Mouse (Mus musculus): Measurements from ENCODE around the gene Ces1f. TPM values are rescaled to one million over a fixed set of nuclear protein-coding genes. Genes with fewer than 3 reads are reported as not detected.

Ces1f gene
- total and polyA plus RNA-seq, 2 experiments from 2014 or later, result not detected

DNA sequence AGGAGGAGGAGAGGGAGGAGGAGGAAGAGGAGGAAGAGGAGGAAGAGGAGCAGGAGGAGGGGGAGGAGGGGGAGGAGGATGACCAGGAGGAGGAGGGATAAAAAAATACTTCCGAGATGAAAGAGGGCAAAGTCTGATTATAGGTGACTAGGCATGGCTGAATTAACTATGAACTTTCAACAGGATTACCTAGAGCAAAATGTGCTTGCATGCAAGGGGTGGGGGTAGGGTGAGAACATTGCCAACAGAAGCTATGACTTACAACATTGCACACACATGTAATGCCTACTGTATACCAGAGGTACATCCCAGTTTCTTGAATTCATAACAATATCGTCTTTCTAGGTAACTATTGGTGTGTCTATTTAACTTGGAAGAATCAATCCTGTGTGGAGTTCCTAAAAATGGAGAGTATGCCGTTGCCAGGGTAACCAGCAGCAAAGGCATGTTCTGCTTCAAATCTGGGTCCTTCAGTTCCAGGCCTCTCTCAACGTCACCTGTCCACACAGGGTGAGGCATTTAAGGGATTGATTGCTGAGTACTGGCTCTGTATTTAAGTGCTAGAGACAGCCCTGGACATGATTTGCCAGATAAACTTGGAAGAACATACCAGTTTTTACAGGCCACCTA, 1.3 kb downstream of the Ces1f start:
- Histone ChIP-seq H3K9me3 (replicated peaks; ENCODE audit: control insufficient read depth, low read length) (no peaks in the 10 kb centered on the region), H3K36me3 (replicated peaks; ENCODE audit: control insufficient read depth, insufficient read depth, low read length) (no peaks in the 10 kb centered on the region), H3K27ac (ENCODE audit: low read depth) (no peak overlapping the region), H3K4me1 (ENCODE audit: control insufficient read depth, insufficient read depth) (no peaks in the 10 kb centered on the region), H3K27me3 (ENCODE audit: control insufficient read depth, insufficient read depth, low read length) (no peaks in the 10 kb centered on the region), H3K9ac (replicated peaks; ENCODE audit: low read depth, low read length) (no peak overlapping the region), H3K4me3 (ENCODE audit: low read depth, low read length) (no peak overlapping the region), H3K4me2 (ENCODE audit: low read depth, low read length) (no peak overlapping the region)
- DNase-seq (ENCODE audit: low spot score) (no peak), ATAC-seq (ENCODE audit: insufficient read depth, low read depth) (no peak)
- TF ChIP-seq CTCF (IDR thresholded peaks at IDR 0.05; ENCODE audit: low read depth), result no peak
- TF ChIP-seq EP300 (IDR thresholded peaks at IDR 0.05; ENCODE audit: low read depth), result no peak
- 64% methylated on average over 4 of the region's 4 CpGs for WGBS

DNA sequence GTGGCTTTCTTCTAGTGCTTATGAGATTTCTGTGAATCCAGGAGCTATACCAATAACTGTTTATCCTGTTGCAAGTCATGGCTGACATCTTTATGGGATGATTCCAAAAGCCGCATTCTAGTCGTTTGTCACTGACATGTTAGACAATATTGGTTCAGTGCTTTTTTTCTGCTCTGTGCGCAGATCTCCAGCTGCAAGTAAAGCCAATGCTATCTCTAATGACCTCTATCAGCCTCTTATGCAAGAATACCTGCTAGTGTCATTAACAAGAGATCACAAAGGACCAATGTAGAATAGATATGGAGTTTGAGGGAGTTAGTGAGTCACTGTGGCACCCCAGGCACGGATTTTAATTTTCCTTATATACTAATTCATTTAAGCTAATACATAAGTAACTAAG, 4.9 kb downstream of the Ces1f start:
- no peaks in the 10 kb centered on the region for H3K36me3 ChIP-seq (replicated peaks; ENCODE audit: control insufficient read depth, insufficient read depth, low read length)
- ATAC-seq (ENCODE audit: insufficient read depth, low read depth) (no peak), DNase-seq (ENCODE audit: low spot score) (no peak)
- no peaks in the 10 kb centered on the region for H3K4me1 ChIP-seq (ENCODE audit: control insufficient read depth, insufficient read depth)
- H3K27me3 ChIP-seq (ENCODE audit: control insufficient read depth, insufficient read depth, low read length), result no peaks in the 10 kb centered on the region
- TF ChIP-seq CTCF (IDR thresholded peaks at IDR 0.05; ENCODE audit: low read depth), result no peak
- TF ChIP-seq EP300 (IDR thresholded peaks at IDR 0.05; ENCODE audit: low read depth), result no peak
- 80% methylated on average over 4 of the region's 4 CpGs for WGBS
- no peaks in the 10 kb centered on the region for H3K9me3 ChIP-seq (replicated peaks; ENCODE audit: control insufficient read depth, low read length)
- H3K9ac ChIP-seq (replicated peaks; ENCODE audit: low read depth, low read length), result no peak overlapping the region
- no peak overlapping the region for H3K4me2 ChIP-seq (ENCODE audit: low read depth, low read length)
- no peak overlapping the region for H3K4me3 ChIP-seq (ENCODE audit: low read depth, low read length)
- no peak overlapping the region for H3K27ac ChIP-seq (ENCODE audit: low read depth)

DNA sequence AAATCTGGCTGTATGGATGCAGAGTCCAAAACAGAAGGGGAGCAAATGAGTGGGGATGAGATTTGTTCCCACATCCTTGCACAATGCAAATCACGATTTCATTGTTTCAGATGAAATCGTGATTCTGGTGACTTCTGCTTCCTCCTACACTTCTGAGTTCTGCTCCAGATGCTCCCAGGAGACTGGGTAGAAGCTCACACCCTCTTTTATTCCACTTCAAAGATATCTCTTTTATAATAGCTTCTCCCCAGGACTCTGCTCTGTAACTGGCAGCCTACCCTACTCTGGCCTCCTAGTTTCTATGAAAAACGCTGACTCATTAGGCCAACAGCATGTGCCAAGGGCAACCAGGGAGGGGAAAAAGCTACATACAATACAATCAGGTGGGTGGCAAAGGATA, 6.2 kb downstream of the Ces1f start:
- H3K4me3 ChIP-seq (ENCODE audit: low read depth, low read length), result no peak overlapping the region
- H3K4me1 ChIP-seq (ENCODE audit: control insufficient read depth, insufficient read depth), result no peaks in the 10 kb centered on the region
- no peaks in the 10 kb centered on the region for H3K36me3 ChIP-seq (replicated peaks; ENCODE audit: control insufficient read depth, insufficient read depth, low read length)
- no peak overlapping the region for H3K27ac ChIP-seq (ENCODE audit: low read depth)
- ATAC-seq (ENCODE audit: insufficient read depth, low read depth) (no peak), DNase-seq (ENCODE audit: low spot score) (no peak)
- 79% methylated on average over 3 of the region's 3 CpGs for WGBS
- no peak overlapping the region for H3K4me2 ChIP-seq (ENCODE audit: low read depth, low read length)
- H3K27me3 ChIP-seq (ENCODE audit: control insufficient read depth, insufficient read depth, low read length), result no peaks in the 10 kb centered on the region
- TF ChIP-seq EP300 (IDR thresholded peaks at IDR 0.05; ENCODE audit: low read depth), result no peak
- TF ChIP-seq CTCF (IDR thresholded peaks at IDR 0.05; ENCODE audit: low read depth), result no peak
- no peaks in the 10 kb centered on the region for H3K9me3 ChIP-seq (replicated peaks; ENCODE audit: control insufficient read depth, low read length)
- H3K9ac ChIP-seq (replicated peaks; ENCODE audit: low read depth, low read length), result no peak overlapping the region

DNA sequence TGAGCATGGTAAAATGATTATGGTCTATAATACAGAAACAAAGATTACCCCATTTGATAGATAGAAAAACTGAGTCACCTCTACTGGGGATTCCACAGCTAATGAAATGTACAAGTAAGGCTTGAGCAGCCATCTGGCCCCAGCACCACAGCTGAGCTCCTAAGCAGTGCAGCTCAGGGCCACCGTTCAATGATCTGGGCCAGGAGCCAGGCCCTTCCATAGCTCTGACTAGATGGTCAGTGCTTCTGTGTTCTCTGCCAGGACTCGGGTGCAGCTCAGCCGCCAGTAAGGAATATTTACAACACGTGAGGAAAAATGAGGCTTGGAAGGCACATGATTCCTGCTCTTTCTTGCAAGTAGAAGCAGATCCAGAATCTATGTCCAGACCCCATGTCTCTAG, 6.9 kb downstream of the Ces1f start:
- Histone ChIP-seq H3K9me3 (replicated peaks; ENCODE audit: control insufficient read depth, low read length) (no peaks in the 10 kb centered on the region), H3K4me1 (ENCODE audit: control insufficient read depth, insufficient read depth) (no peaks in the 10 kb centered on the region), H3K9ac (replicated peaks; ENCODE audit: low read depth, low read length) (no peak overlapping the region), H3K27ac (ENCODE audit: low read depth) (no peak overlapping the region), H3K4me2 (ENCODE audit: low read depth, low read length) (no peak overlapping the region), H3K36me3 (replicated peaks; ENCODE audit: control insufficient read depth, insufficient read depth, low read length) (no peaks in the 10 kb centered on the region), H3K4me3 (ENCODE audit: low read depth, low read length) (no peak overlapping the region), H3K27me3 (ENCODE audit: control insufficient read depth, insufficient read depth, low read length) (no peaks in the 10 kb centered on the region)
- TF ChIP-seq EP300 (IDR thresholded peaks at IDR 0.05; ENCODE audit: low read depth) (no peak), CTCF (IDR thresholded peaks at IDR 0.05; ENCODE audit: low read depth) (no peak)
- no peak for ATAC-seq (ENCODE audit: insufficient read depth, low read depth)
- 54% methylated on average over 4 of the region's 4 CpGs for WGBS
- DNase-seq (ENCODE audit: low spot score), result no peak

DNA sequence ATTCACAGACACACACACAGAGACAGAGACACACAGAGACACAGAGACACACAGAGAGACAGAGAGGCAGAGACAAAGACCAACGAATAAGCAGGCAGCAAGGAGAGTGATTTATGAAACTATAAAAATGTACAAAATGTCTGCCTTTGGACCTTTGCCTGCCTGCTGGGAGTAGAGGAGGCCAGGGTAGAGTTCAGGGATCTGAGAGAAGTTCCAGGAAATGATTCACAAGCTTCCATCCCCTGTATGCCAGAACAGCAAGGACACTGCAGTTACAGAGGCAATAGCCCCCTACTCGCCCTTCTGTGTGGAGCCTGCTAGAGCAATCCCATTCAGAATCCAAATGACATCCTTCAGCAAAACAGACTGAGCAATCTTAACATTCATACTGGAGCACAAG, 18.1 kb downstream of the Ces1f start:
- TF ChIP-seq EP300 (IDR thresholded peaks at IDR 0.05; ENCODE audit: low read depth) (no peak), CTCF (IDR thresholded peaks at IDR 0.05; ENCODE audit: low read depth) (no peak)
- Histone ChIP-seq H3K4me2 (ENCODE audit: low read depth, low read length) (no peak overlapping the region), H3K27ac (ENCODE audit: low read depth) (no peak overlapping the region), H3K4me1 (ENCODE audit: control insufficient read depth, insufficient read depth) (no peaks in the 10 kb centered on the region), H3K36me3 (replicated peaks; ENCODE audit: control insufficient read depth, insufficient read depth, low read length) (no peaks in the 10 kb centered on the region), H3K27me3 (ENCODE audit: control insufficient read depth, insufficient read depth, low read length) (no peaks in the 10 kb centered on the region), H3K4me3 (ENCODE audit: low read depth, low read length) (no peak overlapping the region), H3K9ac (replicated peaks; ENCODE audit: low read depth, low read length) (no peak overlapping the region), H3K9me3 (replicated peaks; ENCODE audit: control insufficient read depth, low read length) (no peaks in the 10 kb centered on the region)
- 44% methylated on average over 2 of the region's 2 CpGs for WGBS
- DNase-seq (ENCODE audit: low spot score) (no peak), ATAC-seq (ENCODE audit: insufficient read depth, low read depth) (no peak)

DNA sequence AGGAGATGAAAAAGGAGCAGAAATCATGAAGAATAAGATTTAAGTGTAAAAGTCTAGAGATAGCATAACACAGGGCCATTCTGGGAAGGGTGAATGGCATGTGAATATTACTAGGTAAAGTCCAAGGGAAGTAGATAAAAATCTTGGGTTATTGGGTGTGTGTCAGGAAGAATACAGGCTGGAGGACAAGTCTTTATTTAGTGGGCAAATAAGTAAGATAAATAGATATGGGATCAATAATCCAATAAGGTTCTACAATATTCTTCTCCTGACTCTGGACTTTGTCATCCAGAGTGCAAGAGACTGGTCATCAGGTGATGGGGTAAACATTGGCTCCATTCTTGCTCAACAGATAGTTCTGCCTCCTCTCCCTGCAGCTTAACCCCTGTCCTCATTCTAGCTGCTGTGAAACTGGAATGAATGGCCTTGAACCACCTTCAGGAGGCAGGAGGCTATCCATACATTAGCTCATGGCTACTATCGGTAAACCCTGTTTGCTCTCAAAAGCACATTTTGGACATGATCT, 27.1 kb downstream of the Ces1f start:
- no peak overlapping the region for H3K4me2 ChIP-seq (ENCODE audit: low read depth, low read length)
- no peaks in the 10 kb centered on the region for H3K27me3 ChIP-seq (ENCODE audit: control insufficient read depth, insufficient read depth, low read length)
- WGBS, result 90% methylated on average over 1 of the region's 1 CpGs
- H3K27ac ChIP-seq (ENCODE audit: low read depth), result no peak overlapping the region
- ATAC-seq (ENCODE audit: insufficient read depth, low read depth), result no peak
- no peak overlapping the region for H3K9ac ChIP-seq (replicated peaks; ENCODE audit: low read depth, low read length)
- no peaks in the 10 kb centered on the region for H3K36me3 ChIP-seq (replicated peaks; ENCODE audit: control insufficient read depth, insufficient read depth, low read length)
- no peak for DNase-seq (ENCODE audit: low spot score)
- no peak for TF ChIP-seq EP300 (IDR thresholded peaks at IDR 0.05; ENCODE audit: low read depth)
- no peak for TF ChIP-seq CTCF (IDR thresholded peaks at IDR 0.05; ENCODE audit: low read depth)
- H3K9me3 ChIP-seq (replicated peaks; ENCODE audit: control insufficient read depth, low read length), result no peaks in the 10 kb centered on the region
- H3K4me3 ChIP-seq (ENCODE audit: low read depth, low read length), result no peak overlapping the region
- H3K4me1 ChIP-seq (ENCODE audit: control insufficient read depth, insufficient read depth), result no peaks in the 10 kb centered on the region
